Mouse (Mus musculus) midbrain, embryonic 13.5 days (tissue): Measurements from ENCODE around the gene Tmem135. TPM values are rescaled to one million over a fixed set of nuclear protein-coding genes. Genes with fewer than 3 reads are reported as not detected.

Source experiments
- microRNA-seq: library from miRNA; unstranded; fragments of <30 nt; microRNA quantifications from one replicate; pipeline ENCODE4, GENCODE M21; 2016
- polyA plus RNA-seq: library from polyadenylated mRNA; unstranded; fragments of >200 nt; fragmentation: Nextera tagmentation; extraction: Ambion mirVana; gene quantifications from 2 replicates; pipeline ENCODE4 v1.2.1, GENCODE M21; 2015

Tmem135 gene
- polyA plus RNA-seq, 1 experiment from 2014 or later: 21.4 TPM

Small RNAs within 50 kb of the gene (microRNA-seq; reads per million reads assigned to microRNA genes)
- gene Gm22171 (not detected), gene Gm24659 (not detected)

Other genes starting within 250 kb of the Tmem135 start
- gene Fzd4, start 133 bp upstream of the Tmem135 start, polyA plus RNA-seq: 1.2 and 1.3 TPM in 2 replicates
- 12.6 and 14.4 TPM in 2 replicates for gene Prss23, start 123.0 kb upstream of the Tmem135 start, polyA plus RNA-seq
- 2.1 and 2.5 TPM in 2 replicates for gene Me3, start 228.2 kb upstream of the Tmem135 start, polyA plus RNA-seq